Mouse (Mus musculus) hindbrain, postnatal 0 days (tissue): ENCODE results near the gene Cgnl1. TPM values are rescaled to one million over a fixed set of nuclear protein-coding genes. Genes with fewer than 3 reads are reported as not detected.
A peak's percentile ranks its signal among the peaks of the same experiment; 100 is the strongest.

Experiments
- ATAC-seq: fragments of 200-750 bp; cut with Nextera tagmentation; 2 replicates; pipeline ENCODE4 v1.8.0; 2017; ENCODE audit warnings: mild to moderate bottlenecking, moderate TSS enrichment, moderate library complexity
- DNase-seq: peaks from one replicate; pipeline ENCODE4 v3.0.0-alpha.2; 2015; ENCODE audit warnings: low spot score
- H3K27ac ChIP-seq: fragments of 300-500 bp; sonication (generic); 2 replicates; pipeline ENCODE4 v1.5.1; 2014; ENCODE audit warnings: mild to moderate bottlenecking
- H3K27me3 ChIP-seq: fragments of 300-500 bp; sonication (generic); 2 replicates; pipeline ENCODE4 v1.6.1; 2014; ENCODE audit warnings: low read length, mixed read lengths; ENCODE audit not compliant: insufficient read depth
- H3K36me3 ChIP-seq: fragments of 300-500 bp; sonication (generic); 2 replicates; pipeline ENCODE4 v1.6.1; 2014; ENCODE audit warnings: low read length, mixed read lengths; ENCODE audit not compliant: insufficient read depth
- H3K4me1 ChIP-seq: fragments of 300-500 bp; sonication (generic); 2 replicates; pipeline ENCODE4 v1.6.1; 2014; ENCODE audit warnings: antibody characterized with exemption, low read length, mixed read lengths; ENCODE audit not compliant: insufficient read depth
- H3K4me2 ChIP-seq: fragments of 300-500 bp; sonication (generic); 2 replicates; pipeline ENCODE4 v1.6.1; 2014; ENCODE audit warnings: low read depth, mild to moderate bottlenecking, low read length, moderate library complexity, mixed read lengths
- H3K4me3 ChIP-seq: fragments of 300-500 bp; sonication (generic); 2 replicates; pipeline ENCODE4 v1.5.1; 2014; ENCODE audit warnings: low read length
- H3K9ac ChIP-seq: fragments of 300-500 bp; sonication (generic); replicated peaks from 2 replicates; pipeline ENCODE4 v1.6.1; 2014; ENCODE audit warnings: mild to moderate bottlenecking, low read length, moderate library complexity, mixed read lengths
- H3K9me3 ChIP-seq: fragments of 300-500 bp; sonication (generic); 2 replicates; pipeline ENCODE4 v1.6.1; 2016; ENCODE audit warnings: low read length, mixed read lengths
- CTCF ChIP-seq: IDR thresholded peaks from 2 replicates; pipeline ENCODE4 v1.5.1; 2016; ENCODE audit warnings: antibody characterized with exemption, control low read depth, low read depth
- WGBS: fragments of 180-500 bp; shearing (Covaris S2); extraction: QIAGEN DNeasy Blood & Tissue Kit; methylation state at CpG from one replicate; pipeline ENCODE4 v1.1.7; 2014; 5-methylcytosine and 5-hydroxymethylcytosine counted together
- polyA plus RNA-seq: library from polyadenylated mRNA; unstranded; fragments of >200 nt; fragmentation: Nextera tagmentation; extraction: Ambion mirVana; gene quantifications from 2 replicates; pipeline ENCODE4 v1.2.1, GENCODE M21; 2015
- total RNA-seq: library from RNA; depleted of rRNA; stranded (reverse); fragments of >200 nt; gene quantifications from 2 replicates; pipeline ENCODE4 v1.2.3, GENCODE M21; 2014

Gene Cgnl1
- total and polyA plus RNA-seq, 2 experiments from 2014 or later, result 7.2 to 7.6 TPM

GRCm38 (mm10) chr9:71638198-71638597, 133.2 kb downstream of the Cgnl1 start:
- Histone ChIP-seq H3K27me3 (no peaks in the 10 kb centered on the region), H3K36me3 (no peaks in the 10 kb centered on the region), H3K4me3 (no peak overlapping the region), H3K4me1 (0 out of 2 replicates have a peak, but pooled peaks cover 5% of the 10 kb centered on the region), H3K4me2 (no peak overlapping the region), H3K27ac (no peak overlapping the region), H3K9ac (no peak overlapping the region), H3K9me3 (0 out of 2 replicates have a peak, but pooled peaks cover 2% of the 10 kb centered on the region)
- DNase-seq, result no peak
- 65% methylated on average over 11 of the region's 11 CpGs for WGBS
- no peak for TF ChIP-seq CTCF
- no peak for ATAC-seq

DNA sequence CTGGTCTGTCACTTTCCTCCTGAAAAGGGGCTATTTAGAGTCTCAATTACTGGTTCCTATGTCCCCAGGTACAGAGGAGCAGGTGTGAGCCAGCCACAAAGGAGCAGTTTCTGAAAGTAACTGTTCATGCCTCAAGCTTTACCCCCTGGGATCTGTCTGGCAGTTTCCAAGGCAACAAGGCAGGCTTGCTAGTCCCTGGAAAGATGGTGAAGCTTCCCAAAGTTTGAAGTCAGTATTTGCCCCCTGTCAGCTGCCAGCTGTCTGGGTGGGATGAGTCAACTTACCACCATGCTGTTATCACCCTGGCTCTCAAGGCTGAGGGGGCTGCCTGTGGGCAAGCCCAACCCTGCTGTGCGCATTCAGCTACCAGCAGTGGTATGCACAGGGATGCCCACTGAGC, 134.5 kb downstream of the Cgnl1 start:
- no peak for TF ChIP-seq CTCF
- no peak overlapping the region for H3K9ac ChIP-seq
- 65% methylated on average over 1 of the region's 1 CpGs for WGBS
- no peaks in the 10 kb centered on the region for H3K27me3 ChIP-seq
- peak; percentile 68 for DNase-seq
- 0 out of 2 replicates have a peak, but pooled peaks cover 5% of the 10 kb centered on the region for H3K4me1 ChIP-seq
- no peak overlapping the region for H3K27ac ChIP-seq
- H3K36me3 ChIP-seq, result no peaks in the 10 kb centered on the region
- H3K4me3 ChIP-seq, result no peak overlapping the region
- H3K9me3 ChIP-seq, result 0 out of 2 replicates have a peak, but pooled peaks cover 5% of the 10 kb centered on the region
- peak; percentile 63 for ATAC-seq
- no peak overlapping the region for H3K4me2 ChIP-seq

DNA sequence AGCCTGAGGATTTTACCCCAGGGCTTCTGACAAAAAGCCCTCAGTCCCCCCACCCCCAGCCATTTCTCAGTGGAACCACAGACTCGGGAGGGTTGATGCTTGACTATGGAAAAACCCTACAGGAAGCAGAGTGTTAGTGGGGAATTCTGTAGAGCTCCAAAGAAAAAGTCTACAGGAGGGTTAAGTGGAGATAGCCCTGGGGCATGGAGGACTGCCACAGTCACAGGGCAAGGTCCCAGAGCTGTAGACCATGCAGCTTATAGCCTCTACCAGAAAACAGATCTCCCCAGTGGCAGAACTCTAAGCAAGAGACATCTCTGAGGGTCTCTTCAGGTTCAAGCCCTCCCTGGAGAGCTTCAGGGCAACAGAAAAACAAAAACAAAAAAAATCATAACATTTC, 135.8 kb downstream of the Cgnl1 start:
- Histone ChIP-seq H3K27me3 (no peaks in the 10 kb centered on the region), H3K9me3 (0 out of 2 replicates have a peak, but pooled peaks cover 5% of the 10 kb centered on the region), H3K4me1 (0 out of 2 replicates have a peak, but pooled peaks cover 5% of the 10 kb centered on the region), H3K27ac (no peak overlapping the region), H3K36me3 (no peaks in the 10 kb centered on the region), H3K4me2 (no peak overlapping the region), H3K4me3 (no peak overlapping the region), H3K9ac (no peak overlapping the region)
- WGBS, result 67% methylated on average over 1 of the region's 1 CpGs
- DNase-seq (no peak), ATAC-seq (no peak)
- no peak for TF ChIP-seq CTCF

DNA sequence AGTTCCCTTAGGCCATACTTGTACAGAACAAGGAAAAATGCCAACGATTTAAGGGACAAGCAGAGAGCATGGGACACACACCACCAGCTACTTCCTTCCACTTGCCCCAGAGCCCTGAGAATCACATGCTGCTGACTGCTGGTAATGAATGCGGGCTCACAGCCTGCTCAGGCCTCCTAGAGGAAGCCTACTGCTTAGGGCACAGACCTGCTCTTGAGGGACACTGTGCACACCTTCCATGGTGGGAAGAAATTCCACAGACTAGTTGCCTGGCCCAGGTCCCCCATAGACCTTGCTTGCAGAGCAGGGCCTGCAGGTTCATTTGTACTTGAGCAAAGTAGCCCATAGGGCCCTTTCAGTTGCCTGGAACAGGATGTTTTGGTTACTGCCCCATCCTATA, 136.5 kb downstream of the Cgnl1 start:
- 0 out of 2 replicates have a peak, but pooled peaks cover 5% of the 10 kb centered on the region for H3K4me1 ChIP-seq
- H3K4me3 ChIP-seq, result no peak overlapping the region
- DNase-seq (no peak), ATAC-seq (no peak)
- no peaks in the 10 kb centered on the region for H3K36me3 ChIP-seq
- H3K9ac ChIP-seq, result no peak overlapping the region
- 0 out of 2 replicates have a peak, but pooled peaks cover 5% of the 10 kb centered on the region for H3K9me3 ChIP-seq
- no peaks in the 10 kb centered on the region for H3K27me3 ChIP-seq
- WGBS, result 78% methylated on average over 2 of the region's 2 CpGs
- H3K27ac ChIP-seq, result no peak overlapping the region
- no peak for TF ChIP-seq CTCF
- no peak overlapping the region for H3K4me2 ChIP-seq

DNA sequence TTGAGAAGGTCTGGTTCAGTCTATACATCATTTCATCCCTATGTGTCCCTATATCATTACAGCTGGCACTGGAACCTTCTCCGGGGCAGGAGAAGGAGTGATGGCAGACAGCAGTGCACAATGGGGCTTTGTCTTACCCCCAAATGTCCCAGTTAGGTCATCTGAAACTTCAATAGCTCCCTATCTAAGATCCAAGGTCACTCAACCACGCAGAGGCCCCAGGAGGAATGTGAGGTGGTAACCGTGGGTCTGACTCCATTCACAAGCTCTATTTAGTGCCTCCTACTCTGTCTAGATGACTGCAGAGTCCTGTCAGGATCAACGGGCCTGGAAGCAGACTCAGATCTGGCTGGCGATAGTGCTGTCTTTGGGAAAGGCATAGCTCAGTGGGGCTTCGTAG, 142.5 kb downstream of the Cgnl1 start:
- Histone ChIP-seq H3K27me3 (no peaks in the 10 kb centered on the region), H3K27ac (peak overlapping the region; percentile 26; the same call in 1 of the 2 replicates), H3K4me3 (no peak overlapping the region), H3K4me2 (no peak overlapping the region), H3K36me3 (no peaks in the 10 kb centered on the region), H3K4me1 (no peaks in the 10 kb centered on the region), H3K9me3 (0 out of 2 replicates have a peak, but pooled peaks cover 5% of the 10 kb centered on the region), H3K9ac (no peak overlapping the region)
- DNase-seq, result no peak
- 53% methylated on average over 6 of the region's 6 CpGs for WGBS
- no peak for TF ChIP-seq CTCF
- no peak for ATAC-seq

DNA sequence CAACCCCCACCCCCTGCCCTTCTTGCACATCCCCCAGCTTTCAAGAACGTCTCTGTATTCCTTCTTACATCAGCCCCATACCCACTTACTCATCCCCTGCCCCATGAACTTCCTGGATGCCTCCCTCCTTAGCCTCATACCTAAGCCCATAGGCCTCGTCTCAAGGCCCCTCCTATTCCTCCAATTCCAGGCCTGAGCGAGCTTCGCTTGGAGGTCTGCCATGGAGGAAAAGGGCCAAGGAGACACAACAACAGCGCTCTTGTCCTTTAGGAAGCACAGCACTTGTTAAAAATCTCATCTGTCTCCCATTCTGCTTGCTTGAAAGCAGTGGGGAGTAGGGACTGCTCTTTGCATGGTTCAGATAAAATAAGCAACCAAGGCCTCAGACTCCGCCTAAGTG, 143.1 kb downstream of the Cgnl1 start:
- H3K36me3 ChIP-seq, result no peaks in the 10 kb centered on the region
- no peak overlapping the region for H3K27ac ChIP-seq
- H3K4me3 ChIP-seq, result no peak overlapping the region
- no peak overlapping the region for H3K9ac ChIP-seq
- DNase-seq (peak; percentile 50), ATAC-seq (no peak)
- TF ChIP-seq CTCF, result no peak
- H3K27me3 ChIP-seq, result no peaks in the 10 kb centered on the region
- H3K4me2 ChIP-seq, result no peak overlapping the region
- no peaks in the 10 kb centered on the region for H3K4me1 ChIP-seq
- H3K9me3 ChIP-seq, result 0 out of 2 replicates have a peak, but pooled peaks cover 2% of the 10 kb centered on the region
- WGBS, result 61% methylated on average over 6 of the region's 6 CpGs

- H3K9ac ChIP-seq, result no peak overlapping the region
- H3K27me3 ChIP-seq, result no peaks in the 10 kb centered on the region
- no peak overlapping the region for H3K4me2 ChIP-seq
- no peaks in the 10 kb centered on the region for H3K9me3 ChIP-seq
- WGBS, result 81% methylated on average over 6 of the region's 6 CpGs
- ATAC-seq (no peak), DNase-seq (no peak)
- H3K27ac ChIP-seq, result no peak overlapping the region
- TF ChIP-seq CTCF, result no peak
- H3K36me3 ChIP-seq, result no peaks in the 10 kb centered on the region
- H3K4me3 ChIP-seq, result no peak overlapping the region
- H3K4me1 ChIP-seq, result no peaks in the 10 kb centered on the region
These were observed 145.4 kb downstream of the Cgnl1 start for GRCm38 (mm10) chr9:71625961-71626360.
